25 mouse cellular contexts compared by ENCODE assay signal in genomic region chr2:66019235-66019634, GRCm38 (mm10).
DNase-seq lines count a peak whose midpoint lies in the region; ATAC-seq and TF ChIP-seq lines count a peak whose summit lies in the region.
"Had no signal": no experiment of that assay in that cellular context is flagged by ENCODE, and none has a peak within 500 bp of the region (broad histone marks: within the 10 kb centered on the region; RNA-seq: fewer than 3 reads in every experiment).

No protein-coding gene starts in this region.

- H3K27me3 ChIP-seq in hindbrain, embryonic 15.5 days = no peaks in the 10 kb centered on the region
- H3K27me3 ChIP-seq in hindbrain, embryonic 16.5 days (replicated peaks; ENCODE audit: control insufficient read depth, insufficient read depth, low read length) = no peaks in the 10 kb centered on the region
- no peaks in the 10 kb centered on the region for H3K27me3 ChIP-seq in midbrain, postnatal 0 days (ENCODE audit: insufficient read depth, low read length)
- H3K27me3 ChIP-seq in midbrain, embryonic 10.5 days (ENCODE audit: low read depth, poor library complexity, severe bottlenecking) = no peaks in the 10 kb centered on the region
- H3K27me3 ChIP-seq in testis, adult 2 months (ENCODE audit: control insufficient read depth, insufficient read depth, low read length) = no peaks in the 10 kb centered on the region
- H3K27me3 ChIP-seq: embryonic facial prominence, embryonic 15.5 days; heart, embryonic 13.5 days had no signal

- H3K36me3 ChIP-seq in hindbrain, embryonic 15.5 days = peaks cover 34% of the 10 kb centered on the region
- peaks cover 15% of the 10 kb centered on the region for H3K36me3 ChIP-seq in hindbrain, embryonic 16.5 days (ENCODE audit: control insufficient read depth, insufficient read depth, low read length)
- H3K36me3 ChIP-seq in midbrain, postnatal 0 days (ENCODE audit: insufficient read depth, low read length) = peaks cover 3% of the 10 kb centered on the region; the same call in 1 of the 2 replicates
- peaks cover 56% of the 10 kb centered on the region for H3K36me3 ChIP-seq in midbrain, embryonic 10.5 days
- H3K36me3 ChIP-seq in testis, adult 2 months (ENCODE audit: control insufficient read depth, insufficient read depth, low read length) = no peaks in the 10 kb centered on the region
- H3K36me3 ChIP-seq: embryonic facial prominence, embryonic 15.5 days; G1E; heart, embryonic 13.5 days had no signal

- peaks cover 7% of the 10 kb centered on the region for H3K4me1 ChIP-seq in hindbrain, embryonic 15.5 days (replicated peaks)
- peaks cover 3% of the 10 kb centered on the region; the same call in 1 of the 2 replicates for H3K4me1 ChIP-seq in hindbrain, embryonic 16.5 days (ENCODE audit: control insufficient read depth, insufficient read depth, low read depth, low read length)
- H3K4me1 ChIP-seq in midbrain, postnatal 0 days (ENCODE audit: insufficient read depth, low read length) = no peaks in the 10 kb centered on the region
- no peaks in the 10 kb centered on the region for H3K4me1 ChIP-seq in midbrain, embryonic 10.5 days
- H3K4me1 ChIP-seq in testis, adult 2 months (ENCODE audit: control insufficient read depth, insufficient read depth, low read length) = no peaks in the 10 kb centered on the region
- H3K4me1 ChIP-seq: embryonic facial prominence, embryonic 15.5 days; forebrain, embryonic 10.5 days; heart, embryonic 13.5 days had no signal

- H3K9ac ChIP-seq in hindbrain, embryonic 15.5 days = no peak overlapping the region
- H3K9ac ChIP-seq in hindbrain, embryonic 16.5 days (ENCODE audit: low read depth, low read length) = no peak overlapping the region
- H3K9ac ChIP-seq in midbrain, postnatal 0 days (replicated peaks; ENCODE audit: low read length, poor library complexity, severe bottlenecking) = no peak overlapping the region
- H3K9ac ChIP-seq: embryonic facial prominence, embryonic 15.5 days; heart, embryonic 13.5 days had no signal

- intact Hi-C loops in heart, postnatal 36 days (cut with DNase I) = no loop called here

- 85% methylated on average over 19 of the region's 19 CpGs for WGBS in hindbrain, embryonic 15.5 days
- 88% methylated on average over 19 of the region's 19 CpGs for WGBS in hindbrain, embryonic 16.5 days
- 88% methylated on average over 19 of the region's 19 CpGs for WGBS in midbrain, postnatal 0 days
- WGBS in midbrain, embryonic 10.5 days = 94% methylated on average over 19 of the region's 19 CpGs

- ATAC-seq in hindbrain, embryonic 15.5 days (ENCODE audit: low FRiP score, low read depth) = no peak
- ATAC-seq in hindbrain, embryonic 16.5 days = no peak
- no peak for ATAC-seq in midbrain, postnatal 0 days (ENCODE audit: low FRiP score)
- ATAC-seq: CD4-positive, CD25-positive, alpha-beta regulatory T cell, adult 4 months; forebrain, embryonic 14.5 days had no signal

- H3K4me3 ChIP-seq in hindbrain, embryonic 15.5 days = no peak overlapping the region
- H3K4me3 ChIP-seq in hindbrain, embryonic 16.5 days (ENCODE audit: low read length) = no peak overlapping the region
- no peak overlapping the region for H3K4me3 ChIP-seq in midbrain, postnatal 0 days (ENCODE audit: low read depth, low read length)
- no peak overlapping the region for H3K4me3 ChIP-seq in midbrain, embryonic 10.5 days
- H3K4me3 ChIP-seq in testis, adult 2 months (ENCODE audit: control insufficient read depth, low read depth, low read length) = peak overlapping the region; percentile 82
- H3K4me3 ChIP-seq: embryonic facial prominence, embryonic 15.5 days; erythroblast, embryonic 14.5 days; forebrain, embryonic 10.5 days; gastrocnemius, adult 2 months; heart, embryonic 13.5 days had no signal

- no peaks in the 10 kb centered on the region for H3K9me3 ChIP-seq in hindbrain, embryonic 15.5 days
- no peaks in the 10 kb centered on the region for H3K9me3 ChIP-seq in hindbrain, embryonic 16.5 days (ENCODE audit: control insufficient read depth, low read length)
- H3K9me3 ChIP-seq in midbrain, postnatal 0 days (ENCODE audit: low read length) = no peaks in the 10 kb centered on the region
- no peaks in the 10 kb centered on the region for H3K9me3 ChIP-seq in midbrain, embryonic 10.5 days (replicated peaks)
- H3K9me3 ChIP-seq: embryonic facial prominence, embryonic 15.5 days; forebrain, embryonic 10.5 days; heart, embryonic 13.5 days had no signal

- peak overlapping the region; percentile 59 for H3K27ac ChIP-seq in hindbrain, embryonic 15.5 days (replicated peaks)
- H3K27ac ChIP-seq in hindbrain, embryonic 16.5 days (ENCODE audit: low read depth, low read length) = no peak overlapping the region
- H3K27ac ChIP-seq in midbrain, postnatal 0 days (ENCODE audit: low read depth, low read length) = peak overlapping the region; percentile 14
- H3K27ac ChIP-seq in midbrain, embryonic 10.5 days (replicated peaks) = no peak overlapping the region
- no peak overlapping the region for H3K27ac ChIP-seq in testis, adult 2 months (ENCODE audit: control insufficient read depth, insufficient read depth, low read depth, low read length)
- H3K27ac ChIP-seq: embryonic facial prominence, embryonic 15.5 days; forebrain, embryonic 10.5 days; gastrocnemius, adult 2 months; heart, embryonic 13.5 days had no signal

- no peak overlapping the region for H3K4me2 ChIP-seq in hindbrain, embryonic 15.5 days
- H3K4me2 ChIP-seq in hindbrain, embryonic 16.5 days (ENCODE audit: low read length) = no peak overlapping the region
- H3K4me2 ChIP-seq in midbrain, postnatal 0 days (ENCODE audit: low read depth, low read length, poor library complexity, severe bottlenecking) = no peak overlapping the region
- H3K4me2 ChIP-seq: embryonic facial prominence, embryonic 15.5 days; heart, embryonic 13.5 days had no signal

- TF ChIP-seq POLR2A in testis, adult 2 months (IDR thresholded peaks at IDR 0.05; ENCODE audit: control insufficient read depth, low read depth, low read length) = no peak

- no peak for TF ChIP-seq CTCF in midbrain, postnatal 0 days (IDR thresholded peaks at IDR 0.05)
- no peak for TF ChIP-seq CTCF in testis, adult 2 months (IDR thresholded peaks at IDR 0.05; ENCODE audit: control insufficient read depth, insufficient read depth, insufficient replicate concordance, low read depth, low read length)

- DNase-seq in heart, adult 11 months = peak; percentile 63
- no peak for DNase-seq in heart, postnatal 36 days
- no peak for DNase-seq in midbrain, postnatal 0 days (ENCODE audit: low spot score)
- DNase-seq in midbrain, embryonic 10.5 days (ENCODE audit: low spot score) = no peak
- DNase-seq in testis, postnatal 10 days (ENCODE audit: low spot score) = no peak
- DNase-seq: adrenal gland, adult 8-10 months; adrenal gland, postnatal 36 days; B cell, adult 2 months; cerebellum, adult 11 months; cerebellum, adult 8-10 months; cerebellum, postnatal 14 days; embryo, embryonic 11 days; gastrocnemius, adult 2 months; gastrocnemius, postnatal 25 days; heart, postnatal 4 days had no signal

Comparison
In these comparisons a context has a peak if more than half of its experiments do, and no peak if none do; other contexts are left out.
1. H3K27ac ChIP-seq: peak in hindbrain, embryonic 15.5 days (single experiment) and midbrain, postnatal 0 days (single experiment); none in hindbrain, embryonic 16.5 days (single experiment), midbrain, embryonic 10.5 days (single experiment) and testis, adult 2 months (single experiment).